Mouse (Mus musculus) kidney, adult 11 months (tissue): ENCODE data around the gene Lnx2.

Experiments used
- DNase-seq: peaks from one replicate; pipeline ENCODE4 v3.0.0; 2022

Gene Lnx2

DNA sequence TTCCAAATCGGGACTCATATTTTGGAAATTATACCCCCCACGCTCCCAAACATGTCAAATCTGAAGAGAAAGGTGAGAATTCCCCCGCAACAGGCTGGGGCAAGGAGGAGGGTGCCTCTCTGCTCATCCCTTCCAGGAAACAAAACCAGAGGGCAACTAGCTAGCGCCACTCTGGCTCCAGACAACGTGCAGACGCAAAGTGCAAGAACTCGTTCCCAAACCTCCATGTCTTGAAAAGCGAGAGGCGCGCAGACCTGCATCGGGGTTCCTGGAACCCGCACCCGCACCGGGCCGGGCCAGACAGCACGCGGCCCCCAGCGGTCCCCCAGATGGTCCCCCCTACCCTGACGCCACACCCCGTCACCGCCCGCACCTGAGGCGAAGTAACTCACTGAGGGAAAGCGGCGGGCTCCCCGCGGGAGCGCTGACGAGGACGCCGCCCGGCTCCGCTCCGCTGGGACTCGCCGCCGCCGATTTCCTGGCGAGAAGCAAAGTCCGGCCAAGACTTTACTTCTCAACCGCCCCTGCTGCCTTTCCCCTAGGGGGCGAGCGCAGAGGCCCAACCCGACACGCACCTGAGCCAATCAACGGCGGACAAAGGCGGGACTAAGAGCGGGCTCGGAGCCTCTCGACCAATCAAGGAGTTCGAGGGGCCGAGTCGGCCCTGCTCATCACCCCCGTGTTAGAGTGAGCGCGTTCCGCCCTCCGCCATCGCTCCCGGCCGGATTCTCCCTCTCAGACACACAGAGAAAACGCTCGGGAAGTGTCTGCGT lies at the start of gene Lnx2:
TSS of gene Lnx2 (minus strand) at position 561 of the 773 bp plus-strand sequence.
- peak; percentile 98 for DNase-seq

DNA sequence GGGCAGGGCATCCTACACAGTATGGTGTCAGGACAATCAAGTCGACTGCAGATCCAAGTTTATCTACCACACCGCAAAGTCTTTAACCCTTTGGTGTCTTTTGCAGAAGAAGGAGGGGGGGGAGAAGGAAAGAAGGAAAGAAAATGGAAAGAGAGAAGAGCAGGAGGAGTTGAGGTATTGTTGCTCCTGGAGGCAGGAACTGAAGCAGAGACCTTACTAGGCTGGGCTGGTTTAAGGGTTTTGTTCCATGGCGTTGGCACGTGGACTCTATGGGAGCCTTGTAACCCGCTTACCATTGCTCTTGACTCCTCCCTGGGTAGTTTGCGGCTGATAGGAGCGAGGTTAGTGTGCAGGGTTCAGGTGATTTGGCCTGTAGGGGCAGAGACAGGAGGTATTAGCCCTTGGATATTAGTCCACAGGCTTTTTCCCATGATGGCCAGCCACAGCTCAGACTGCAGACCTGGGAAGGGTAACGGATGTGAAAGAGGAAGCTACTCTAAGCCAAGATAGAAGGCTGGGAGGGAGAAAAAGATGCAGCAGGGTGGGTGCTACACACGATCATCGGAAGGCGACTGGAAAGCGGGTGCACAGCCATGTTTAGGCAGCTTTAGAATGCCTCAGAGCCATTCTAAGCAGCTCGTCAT lies 49.3 kb upstream of the Lnx2 start:
- no peak for DNase-seq

GRCm38 (mm10) chr5:147124794-147125193 lies 48.4 kb upstream of the Lnx2 start:
- DNase-seq: no peak

DNA sequence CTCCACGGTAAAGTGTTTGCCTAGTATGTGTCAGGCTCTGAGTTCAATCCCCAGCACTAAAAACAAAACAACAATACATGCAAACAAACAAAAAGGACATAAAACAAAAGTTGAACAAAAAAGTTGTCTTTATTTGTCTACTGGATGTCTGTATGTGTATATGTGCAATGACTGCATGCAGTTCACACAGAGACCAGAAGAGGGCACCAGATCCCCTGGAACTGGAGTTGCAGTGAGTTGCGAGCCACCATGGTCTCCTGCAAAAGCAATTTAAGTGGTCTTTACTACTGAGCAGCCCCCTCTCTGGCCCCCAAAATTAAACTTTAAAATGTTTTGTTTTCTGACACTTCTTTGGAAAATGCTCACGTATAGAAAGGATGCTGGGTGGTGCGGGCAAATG lies 44.8 kb upstream of the Lnx2 start:
- no peak for DNase-seq

DNA sequence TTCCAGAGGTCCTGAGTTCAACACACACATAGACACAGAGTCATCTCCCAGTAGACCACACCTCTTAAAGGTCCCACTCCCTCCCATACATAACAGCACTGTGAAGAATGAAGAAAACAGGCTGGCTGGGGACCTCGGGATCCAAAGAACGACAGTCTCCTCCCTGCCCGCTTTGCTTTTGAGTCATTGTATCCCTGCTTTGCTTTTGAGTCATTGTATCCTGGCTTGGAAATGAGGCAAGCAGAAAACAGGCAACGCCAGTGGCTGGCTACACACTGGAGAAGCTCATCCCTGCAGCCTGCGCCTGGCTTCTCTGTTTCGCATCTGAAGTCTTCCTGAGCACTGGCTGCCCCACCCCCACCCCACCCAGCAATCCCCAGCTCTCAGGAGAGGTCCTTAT lies 40.6 kb upstream of the Lnx2 start:
- DNase-seq: no peak

DNA sequence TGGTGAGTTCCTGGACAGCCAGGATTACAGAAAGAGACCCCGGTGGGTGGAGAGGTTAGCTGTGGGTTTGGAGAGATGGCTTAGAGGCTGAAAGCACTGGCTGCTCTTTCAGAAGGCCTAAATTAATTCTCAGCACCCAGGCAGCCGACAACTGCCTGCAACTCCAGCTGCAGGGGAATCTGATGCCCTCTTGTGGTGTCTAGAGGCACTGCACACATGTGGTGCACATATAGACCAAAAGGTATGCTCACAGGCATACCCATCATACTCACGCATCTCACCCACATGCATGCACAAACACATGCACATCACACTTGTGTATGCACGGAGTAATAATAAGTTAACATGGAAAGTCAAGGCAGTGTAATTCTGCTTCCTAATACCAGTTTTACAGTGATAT lies 39.2 kb upstream of the Lnx2 start:
- no peak for DNase-seq

- DNase-seq: no peak
Measured at GRCm38 (mm10) chr5:147114738-147115137, 38.4 kb upstream of the Lnx2 start.

GRCm38 (mm10) chr5:147108861-147109591 lies 32.6 kb upstream of the Lnx2 start:
- DNase-seq: peak; percentile 38

GRCm38 (mm10) chr5:147107276-147107675 lies 30.9 kb upstream of the Lnx2 start:
- no peak for DNase-seq

GRCm38 (mm10) chr5:147102295-147102694 lies 25.9 kb upstream of the Lnx2 start:
- no peak for DNase-seq

- no peak for DNase-seq
Measured at GRCm38 (mm10) chr5:147100180-147100579, 23.8 kb upstream of the Lnx2 start.

- no peak for DNase-seq
Measured at GRCm38 (mm10) chr5:147098667-147099066, 22.3 kb upstream of the Lnx2 start.

- DNase-seq: no peak
Measured at GRCm38 (mm10) chr5:147096586-147096985, 20.2 kb upstream of the Lnx2 start.

- DNase-seq: no peak
Measured at GRCm38 (mm10) chr5:147094296-147094695, 17.9 kb upstream of the Lnx2 start.

- no peak for DNase-seq
Measured at GRCm38 (mm10) chr5:147092448-147092847, 16.1 kb upstream of the Lnx2 start.

- DNase-seq: no peak
Measured at GRCm38 (mm10) chr5:147090256-147090963, 14.0 kb upstream of the Lnx2 start.

GRCm38 (mm10) chr5:147089836-147090235 lies 13.4 kb upstream of the Lnx2 start:
- DNase-seq: no peak

GRCm38 (mm10) chr5:147086816-147087215 lies 10.4 kb upstream of the Lnx2 start:
- no peak for DNase-seq

DNA sequence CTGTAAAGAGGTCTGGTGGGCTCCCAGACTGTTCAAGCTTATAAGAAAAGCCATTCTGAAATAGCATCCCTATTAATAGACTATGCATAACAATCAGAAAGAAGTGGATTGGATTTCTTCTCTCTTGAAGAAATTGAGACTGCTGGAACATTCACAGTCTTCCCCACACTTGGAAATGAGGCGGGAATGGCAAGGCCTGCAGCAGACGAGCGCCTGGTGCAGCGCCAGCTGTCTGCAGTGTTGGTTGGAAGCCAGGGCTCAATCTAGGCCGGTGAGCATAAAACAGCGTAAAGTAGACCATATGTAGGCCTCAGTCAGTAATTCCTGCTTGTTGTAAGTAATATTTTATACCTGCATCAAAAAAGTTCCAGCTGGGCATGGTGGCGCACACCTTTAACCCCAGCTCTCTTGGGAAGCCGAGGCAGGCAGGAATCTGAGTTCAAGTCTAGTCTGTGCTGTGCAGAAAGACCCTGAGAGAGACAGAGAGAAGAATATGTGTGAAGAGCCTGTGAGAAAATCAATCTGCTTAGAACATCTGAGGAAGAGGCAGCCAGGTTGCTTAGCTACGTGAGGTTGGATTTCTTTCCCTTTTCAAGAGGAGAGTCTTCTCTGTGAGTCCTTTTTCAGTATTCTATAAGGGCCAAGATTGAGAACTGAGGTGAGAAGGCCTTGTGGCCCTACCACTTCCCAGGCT lies 9.0 kb upstream of the Lnx2 start:
- DNase-seq: no peak

DNA sequence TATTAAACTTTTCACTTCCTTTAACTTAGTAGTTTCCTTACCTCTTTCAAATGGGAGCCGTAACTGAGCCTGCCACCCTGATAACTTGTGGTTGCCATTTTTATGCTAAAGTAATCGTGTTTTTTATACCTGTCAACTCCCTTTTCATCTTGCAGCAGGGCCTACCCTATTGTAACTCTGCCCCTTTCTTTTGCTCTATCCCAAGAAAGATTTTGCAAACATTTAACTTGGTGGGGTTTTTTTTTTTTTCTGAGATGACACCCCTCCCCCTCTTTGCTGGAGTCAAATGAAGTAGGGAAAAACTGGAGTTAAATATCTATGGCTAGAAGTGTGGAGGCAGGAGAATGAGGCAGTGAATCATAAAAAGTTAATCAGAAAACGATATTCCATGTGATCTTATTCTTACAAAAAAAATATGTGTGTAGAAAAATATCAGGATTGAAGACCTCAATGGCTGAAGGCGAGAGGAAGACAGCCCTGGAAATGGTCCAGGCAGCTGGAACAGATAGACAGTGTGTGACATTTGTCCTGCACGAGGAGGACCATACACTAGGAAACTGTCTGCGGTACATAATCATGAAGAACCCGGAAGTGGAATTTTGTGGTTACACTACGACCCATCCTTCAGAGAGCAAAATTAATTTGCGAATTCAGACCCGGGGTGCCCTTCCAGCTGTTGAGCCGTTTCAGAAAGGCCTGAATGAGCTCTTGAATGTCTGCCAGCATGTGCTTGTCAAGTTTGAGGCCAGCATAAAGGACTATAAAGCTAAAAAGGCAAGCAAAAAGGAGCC lies 1.9 kb upstream of the Lnx2 start:
- peak; percentile 28 for DNase-seq

DNA sequence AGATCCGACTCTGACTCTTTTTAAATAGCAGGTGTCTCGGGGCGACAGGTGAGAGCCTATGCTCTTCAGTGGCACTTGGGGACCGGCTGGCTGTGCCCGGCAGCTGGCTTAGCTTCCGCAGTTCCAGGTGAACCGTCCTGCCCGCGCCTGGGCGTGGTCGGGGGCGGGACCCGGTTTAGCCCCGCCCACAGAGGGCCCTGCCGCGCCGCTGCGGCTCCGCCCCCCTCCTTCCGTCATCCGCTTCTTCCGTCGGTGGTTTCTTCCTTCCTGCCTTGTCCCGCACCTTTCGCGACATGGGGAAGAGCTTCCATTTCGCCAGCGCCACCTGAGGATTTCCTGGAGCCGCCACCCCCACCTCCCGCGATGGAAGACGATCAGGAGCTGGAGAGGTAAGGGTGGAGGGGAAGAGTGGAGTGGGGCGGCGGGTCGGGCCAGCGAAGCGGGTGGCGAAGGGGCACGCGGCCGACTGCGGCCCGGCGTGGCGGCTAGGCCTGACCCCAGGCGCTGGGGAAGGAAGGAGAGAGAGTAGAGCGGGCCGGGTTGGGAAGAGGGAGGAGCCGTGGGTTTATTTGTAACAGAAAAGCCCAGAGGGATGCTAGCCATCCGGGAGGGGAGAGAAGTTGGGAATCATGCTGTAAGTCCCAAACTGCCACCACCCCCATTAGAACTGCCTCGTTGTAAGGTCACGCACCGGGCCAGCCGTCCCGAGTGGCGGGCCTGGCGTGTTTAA lies 1.1 kb upstream of the Lnx2 start:
- peak; percentile 93 for DNase-seq
